Mouse (Mus musculus) thymus, postnatal 4 days (tissue): ENCODE results near the gene Ros1.

Experiments used
- DNase-seq: peaks from one replicate; pipeline ENCODE4 v3.0.0; 2021

Ros1 gene

GRCm38 (mm10) chr10:52021736-52022394, 173.2 kb downstream of the Ros1 start:
- no peak for DNase-seq

GRCm38 (mm10) chr10:52021231-52021630, 173.8 kb downstream of the Ros1 start:
- DNase-seq = no peak

DNA sequence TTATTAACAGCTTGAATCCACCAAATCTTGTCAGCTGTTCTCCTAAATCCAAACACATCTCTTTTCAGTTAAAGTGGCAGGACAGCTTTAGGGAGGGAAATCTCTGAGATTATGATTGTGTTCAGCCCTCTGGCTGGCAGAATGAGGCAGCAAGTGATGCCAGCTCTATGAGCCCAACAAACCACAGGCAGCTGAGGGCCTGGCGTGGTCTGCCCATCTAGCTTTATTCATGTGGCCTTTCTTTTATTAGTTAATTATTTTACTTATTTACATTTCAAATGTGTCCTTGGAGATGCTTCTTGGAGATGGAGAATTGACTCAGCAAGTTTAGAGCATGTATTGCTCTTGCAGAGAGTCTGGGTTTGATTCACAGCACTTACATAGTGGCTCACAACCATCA, 176.6 kb downstream of the Ros1 start:
- DNase-seq = no peak
